Mouse (Mus musculus) midbrain, postnatal 0 days (tissue): ENCODE measurements around the gene Clec16a. TPM values are rescaled to one million over a fixed set of nuclear protein-coding genes. Genes with fewer than 3 reads are reported as not detected.

ENCODE experiments used
- ATAC-seq: fragments of 200-750 bp; cut with Nextera tagmentation; 2 replicates; pipeline ENCODE4 v1.8.0; 2017; ENCODE audit warnings: moderate number of reproducible peaks, mild to moderate bottlenecking, moderate TSS enrichment, moderate library complexity; ENCODE audit not compliant: low FRiP score
- DNase-seq: peaks from one replicate; pipeline ENCODE4 v3.0.0-alpha.2; 2015; ENCODE audit warnings: low spot score
- H3K27ac ChIP-seq: fragments of 300-500 bp; sonication (generic); 2 replicates; pipeline ENCODE4 v1.5.1; 2014; ENCODE audit warnings: low read depth, mild to moderate bottlenecking, low read length, mixed read lengths
- H3K27me3 ChIP-seq: fragments of 300-500 bp; sonication (generic); 2 replicates; pipeline ENCODE4 v1.6.1; 2014; ENCODE audit warnings: low read length, control low read depth, mixed read lengths; ENCODE audit not compliant: insufficient read depth
- H3K36me3 ChIP-seq: fragments of 300-500 bp; sonication (generic); 2 replicates; pipeline ENCODE4 v1.6.1; 2014; ENCODE audit warnings: low read length, control low read depth, mixed read lengths; ENCODE audit not compliant: insufficient read depth
- H3K4me1 ChIP-seq: fragments of 300-500 bp; sonication (generic); 2 replicates; pipeline ENCODE4 v1.6.1; 2014; ENCODE audit warnings: mild to moderate bottlenecking, control low read depth, antibody characterized with exemption, low read length, mixed read lengths; ENCODE audit not compliant: insufficient read depth
- H3K4me2 ChIP-seq: fragments of 300-500 bp; sonication (generic); 2 replicates; pipeline ENCODE4 v1.6.1; 2014; ENCODE audit warnings: low read depth, mild to moderate bottlenecking, low read length, mixed read lengths; ENCODE audit not compliant: poor library complexity, severe bottlenecking
- H3K4me3 ChIP-seq: fragments of 300-500 bp; sonication (generic); 2 replicates; pipeline ENCODE4 v1.5.1; 2014; ENCODE audit warnings: low read depth, mild to moderate bottlenecking, low read length, moderate library complexity
- H3K9ac ChIP-seq: fragments of 300-500 bp; sonication (generic); replicated peaks from 2 replicates; pipeline ENCODE4 v1.6.1; 2014; ENCODE audit warnings: mild to moderate bottlenecking, low read length, moderate library complexity, mixed read lengths; ENCODE audit not compliant: poor library complexity, severe bottlenecking
- H3K9me3 ChIP-seq: fragments of 300-500 bp; sonication (generic); 2 replicates; pipeline ENCODE4 v1.6.1; 2016; ENCODE audit warnings: low read length, control low read depth
- CTCF ChIP-seq: IDR thresholded peaks from 2 replicates; pipeline ENCODE4 v1.5.1; 2016; ENCODE audit warnings: antibody characterized with exemption, mild to moderate bottlenecking
- WGBS: fragments of 180-500 bp; shearing (Covaris S2); extraction: QIAGEN DNeasy Blood & Tissue Kit; methylation state at CpG from one replicate; pipeline ENCODE4 v1.1.7; 2014; 5-methylcytosine and 5-hydroxymethylcytosine counted together
- polyA plus RNA-seq: library from polyadenylated mRNA; unstranded; fragments of >200 nt; fragmentation: Nextera tagmentation; extraction: Ambion mirVana; gene quantifications from 2 replicates; pipeline ENCODE4 v1.2.1, GENCODE M21; 2015
- total RNA-seq: library from RNA; depleted of rRNA; stranded (reverse); fragments of >200 nt; gene quantifications from 2 replicates; pipeline ENCODE4 v1.2.3, GENCODE M21; 2014

Gene Clec16a
- total and polyA plus RNA-seq, 2 experiments from 2014 or later, result 63.8 to 69.5 TPM

- WGBS, result 39% methylated on average over 2 of the region's 2 CpGs
- no peak overlapping the region for H3K4me3 ChIP-seq
Measured at GRCm38 (mm10) chr16:10520908-10521614, 24.1 kb upstream of the Clec16a start.

DNA sequence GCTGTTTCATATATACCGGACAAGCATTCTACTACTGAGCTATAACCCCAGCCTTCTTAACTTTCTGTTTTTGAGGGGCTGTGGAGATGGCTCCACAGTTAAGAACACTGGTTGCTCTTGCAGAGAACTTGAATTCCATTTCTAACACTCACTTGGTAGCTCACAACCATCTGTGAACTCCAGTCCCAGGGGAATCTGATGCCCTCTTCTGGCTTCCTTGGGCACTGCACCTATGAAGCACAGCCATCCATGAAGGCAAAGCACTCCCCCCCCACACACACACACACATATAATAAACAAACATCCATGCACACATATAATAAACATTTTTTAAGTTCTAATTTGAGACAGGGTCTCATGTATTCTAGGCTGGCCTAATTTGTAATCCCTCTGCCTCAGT lies 22.3 kb upstream of the Clec16a start:
- H3K4me1 ChIP-seq, result no peaks in the 10 kb centered on the region
- peak; percentile 83 for TF ChIP-seq CTCF
- H3K4me3 ChIP-seq, result no peak overlapping the region
- no peaks in the 10 kb centered on the region for H3K9me3 ChIP-seq
- WGBS, result 93% methylated on average over 1 of the region's 1 CpGs
- H3K27ac ChIP-seq, result no peak overlapping the region
- H3K9ac ChIP-seq, result no peak overlapping the region
- H3K36me3 ChIP-seq, result no peaks in the 10 kb centered on the region
- no peak overlapping the region for H3K4me2 ChIP-seq
- no peak for ATAC-seq
- no peaks in the 10 kb centered on the region for H3K27me3 ChIP-seq
- DNase-seq, result peak; percentile 63

More at GRCm38 (mm10) chr16:10520908-10521614, 24.1 kb upstream of the Clec16a start:
- DNase-seq, result peak; percentile 90
- no peaks in the 10 kb centered on the region for H3K4me1 ChIP-seq
- no peaks in the 10 kb centered on the region for H3K36me3 ChIP-seq
- no peaks in the 10 kb centered on the region for H3K27me3 ChIP-seq
- peak; percentile 89 for TF ChIP-seq CTCF
- no peaks in the 10 kb centered on the region for H3K9me3 ChIP-seq
- ATAC-seq, result peak; percentile 75; the same call in 1 of the 2 replicates
- no peak overlapping the region for H3K4me2 ChIP-seq
- H3K9ac ChIP-seq, result no peak overlapping the region
- H3K27ac ChIP-seq, result no peak overlapping the region

DNA sequence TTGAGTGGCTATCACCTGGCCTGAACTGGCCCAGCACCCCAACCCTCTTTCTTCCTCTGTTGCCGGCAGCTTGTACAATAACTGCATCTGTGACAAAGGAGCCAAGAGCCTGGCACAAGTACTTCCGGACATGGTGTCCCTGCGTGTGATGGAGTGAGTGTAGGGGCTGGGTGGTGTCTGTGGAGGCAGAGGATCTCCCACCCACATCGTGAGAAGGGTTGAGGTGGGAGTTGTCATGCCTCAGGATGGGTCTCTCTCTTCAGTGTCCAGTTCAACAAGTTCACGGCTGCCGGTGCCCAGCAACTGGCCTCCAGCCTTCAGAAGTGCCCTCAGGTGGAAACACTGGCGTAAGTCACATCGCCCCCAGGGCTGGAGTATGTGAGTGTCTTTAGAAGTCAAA lies 21.5 kb upstream of the Clec16a start:
- Histone ChIP-seq H3K9me3 (no peaks in the 10 kb centered on the region), H3K4me3 (no peak overlapping the region), H3K27me3 (no peaks in the 10 kb centered on the region), H3K36me3 (no peaks in the 10 kb centered on the region), H3K4me2 (no peak overlapping the region), H3K9ac (no peak overlapping the region), H3K27ac (no peak overlapping the region), H3K4me1 (no peaks in the 10 kb centered on the region)
- no peak for TF ChIP-seq CTCF
- ATAC-seq (no peak), DNase-seq (no peak)
- WGBS, result 87% methylated on average over 8 of the region's 8 CpGs

DNA sequence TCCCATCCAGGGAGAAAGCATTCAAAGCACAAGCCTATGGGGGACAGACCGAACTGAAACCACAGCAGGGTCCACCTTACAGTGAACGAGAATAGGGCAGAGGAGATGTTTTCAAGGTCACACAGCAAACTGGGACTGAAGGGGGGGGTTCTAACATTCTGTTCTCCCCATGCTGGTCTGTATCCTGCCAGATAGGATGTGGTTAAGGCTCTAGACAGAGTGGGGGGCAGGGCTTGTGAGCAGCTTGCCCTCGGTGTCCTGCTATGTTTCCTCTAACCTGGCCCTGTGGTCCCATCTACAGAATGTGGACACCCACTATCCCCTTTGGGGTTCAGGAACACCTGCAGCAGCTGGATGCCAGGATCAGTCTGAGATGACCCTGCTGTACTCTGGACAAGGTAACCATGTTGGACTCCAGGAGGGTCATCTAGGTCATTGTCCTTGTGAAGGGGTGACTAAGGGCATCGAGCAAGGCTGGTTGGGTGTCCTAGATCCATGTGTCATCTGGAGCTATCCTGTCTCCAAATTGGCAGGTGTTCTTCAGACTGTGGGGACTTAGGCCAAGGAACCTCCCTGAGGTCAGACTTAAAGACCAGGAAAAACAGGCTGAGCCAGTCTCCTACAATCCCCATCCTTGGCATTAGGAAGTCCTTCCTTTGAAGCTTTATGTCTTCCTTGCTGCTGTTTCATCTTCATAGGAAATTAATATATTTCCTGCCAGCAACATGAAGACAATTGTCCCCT lies 20.1 kb upstream of the Clec16a start:
- Histone ChIP-seq H3K36me3 (peaks cover 4% of the 10 kb centered on the region; the same call in 1 of the 2 replicates), H3K4me2 (no peak overlapping the region), H3K4me3 (no peak overlapping the region), H3K4me1 (no peaks in the 10 kb centered on the region), H3K27ac (no peak overlapping the region), H3K9ac (no peak overlapping the region), H3K9me3 (no peaks in the 10 kb centered on the region), H3K27me3 (no peaks in the 10 kb centered on the region)
- WGBS, result 72% methylated on average over 4 of the region's 4 CpGs
- DNase-seq (no peak), ATAC-seq (no peak)
- TF ChIP-seq CTCF, result no peak

- no peak for DNase-seq
- no peak overlapping the region for H3K9ac ChIP-seq
- H3K27ac ChIP-seq, result no peak overlapping the region
- peaks cover 8% of the 10 kb centered on the region; the same call in 1 of the 2 replicates for H3K36me3 ChIP-seq
- H3K27me3 ChIP-seq, result no peaks in the 10 kb centered on the region
- H3K9me3 ChIP-seq, result no peaks in the 10 kb centered on the region
- no peak overlapping the region for H3K4me2 ChIP-seq
- no peaks in the 10 kb centered on the region for H3K4me1 ChIP-seq
- TF ChIP-seq CTCF, result no peak
- WGBS, result 57% methylated on average over 2 of the region's 2 CpGs
- ATAC-seq, result no peak
- no peak overlapping the region for H3K4me3 ChIP-seq
Measured at GRCm38 (mm10) chr16:10525610-10525980, 19.5 kb upstream of the Clec16a start.

DNA sequence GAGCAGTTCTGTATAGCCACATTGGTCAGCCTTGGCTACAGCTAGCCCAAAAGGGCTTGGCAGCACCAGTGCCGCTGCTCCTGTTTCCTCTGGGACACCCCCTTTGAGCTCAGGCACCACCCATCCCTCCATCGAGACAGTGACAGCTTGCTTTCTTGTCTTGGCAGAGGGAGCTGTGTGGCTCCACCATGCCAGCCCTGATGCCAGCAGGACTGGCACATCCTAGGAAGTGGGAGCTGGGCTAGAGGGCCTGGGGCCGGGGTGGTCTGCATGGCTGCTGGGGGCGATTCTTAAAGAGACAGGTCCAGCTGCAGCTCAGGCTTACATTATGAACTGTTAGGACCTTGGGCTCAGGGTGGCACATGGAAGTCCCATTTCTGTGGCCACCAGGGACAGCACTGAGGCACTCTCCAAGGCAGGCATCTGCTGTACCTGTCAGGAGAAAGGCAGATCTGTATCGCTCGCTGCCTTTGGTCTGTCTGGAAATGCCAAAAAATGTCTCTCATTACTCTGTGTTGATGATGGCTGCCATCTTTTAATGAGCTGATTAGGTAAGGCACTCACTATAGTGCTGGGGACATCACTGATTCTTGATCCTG lies 18.0 kb upstream of the Clec16a start:
- H3K27ac ChIP-seq, result no peak overlapping the region
- no peaks in the 10 kb centered on the region for H3K27me3 ChIP-seq
- H3K9me3 ChIP-seq, result no peaks in the 10 kb centered on the region
- TF ChIP-seq CTCF, result peak; percentile 51
- DNase-seq (peak; percentile 45), ATAC-seq (0 out of 2 replicates have a peak, but pooled peaks have one; percentile 29)
- H3K9ac ChIP-seq, result no peak overlapping the region
- no peak overlapping the region for H3K4me3 ChIP-seq
- H3K4me1 ChIP-seq, result no peaks in the 10 kb centered on the region
- peaks cover 20% of the 10 kb centered on the region; the same call in 1 of the 2 replicates for H3K36me3 ChIP-seq
- 79% methylated on average over 6 of the region's 6 CpGs for WGBS
- H3K4me2 ChIP-seq, result no peak overlapping the region
